Mouse (Mus musculus) right cerebral cortex, postnatal 14 days (tissue): ENCODE data around the gene Syce2.

ENCODE experiments used
- DNase-seq: peaks from one replicate; pipeline ENCODE4 v3.0.0; 2022

Syce2 gene

GRCm38 (mm10) chr8:84933767-84934559, 62.1 kb downstream of the Syce2 start:
- DNase-seq = no peak

GRCm38 (mm10) chr8:84934860-84935259, 62.9 kb downstream of the Syce2 start:
- DNase-seq = no peak

- no peak for DNase-seq
These were observed 63.6 kb downstream of the Syce2 start for GRCm38 (mm10) chr8:84935489-84935888.

- no peak for DNase-seq
These were observed 64.4 kb downstream of the Syce2 start for GRCm38 (mm10) chr8:84936041-84936961.

- peak; percentile 84 for DNase-seq
These were observed 65.1 kb downstream of the Syce2 start, which contains the start of gene Mast1 for GRCm38 (mm10) chr8:84936962-84937546. TSS of gene Mast1 (minus strand) at chr8:84937359.
